Mouse (Mus musculus): ENCODE measurements around the gene Metap1d.

- no peak for TF ChIP-seq CTCF (IDR thresholded peaks at IDR 0.05; ENCODE audit: low read depth)
- TF ChIP-seq EP300 (optimal IDR thresholded peaks at IDR 0.05): no peak
Observed at GRCm38 (mm10) chr2:71533094-71533493, 80.0 kb downstream of the Metap1d start.

Measured in stomach, postnatal 0 days (tissue).